In the genomic region with DNA sequence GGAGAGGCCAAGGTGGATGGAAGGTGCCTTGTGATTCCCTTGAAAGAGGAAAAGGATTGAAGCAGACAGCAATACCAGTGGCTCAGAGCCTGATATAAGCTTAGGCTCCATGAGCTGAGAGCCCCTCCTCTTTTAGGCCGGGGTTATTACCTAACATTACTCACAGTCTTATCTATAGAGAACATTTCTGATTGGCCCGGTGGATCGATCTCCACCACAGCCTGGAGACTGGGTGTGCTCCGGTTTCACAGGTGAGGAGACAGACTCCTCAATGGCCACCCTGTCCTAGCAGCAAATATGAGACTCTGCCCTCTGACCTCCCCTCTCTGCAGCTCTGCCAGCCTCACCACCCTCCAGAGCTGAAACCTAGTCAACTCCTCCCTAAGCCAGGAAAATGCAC, we compare ENCODE assay signal across 25 mouse cellular contexts. TPM values are rescaled to one million over a fixed set of nuclear protein-coding genes. Genes with fewer than 3 reads are reported as not detected.
DNase-seq lines count a peak whose midpoint lies in the region; ATAC-seq and TF ChIP-seq lines count a peak whose summit lies in the region.
"Had no signal": no experiment of that assay in that cellular context is flagged by ENCODE, and none has a peak within 500 bp of the region (broad histone marks: within the 10 kb centered on the region; RNA-seq: fewer than 3 reads in every experiment).

No protein-coding gene starts in this region.

- H3K9me3 ChIP-seq in intestine, embryonic 14.5 days (ENCODE audit: control insufficient read depth, low read length), result no peaks in the 10 kb centered on the region
- H3K9me3 ChIP-seq in intestine, postnatal 0 days (ENCODE audit: control insufficient read depth), result no peaks in the 10 kb centered on the region
- H3K9me3 ChIP-seq in liver, embryonic 13.5 days (replicated peaks), result no peaks in the 10 kb centered on the region
- H3K9me3 ChIP-seq in liver, embryonic 12.5 days (replicated peaks), result no peaks in the 10 kb centered on the region
- no peaks in the 10 kb centered on the region for H3K9me3 ChIP-seq in stomach, embryonic 14.5 days (ENCODE audit: control insufficient read depth, low read depth, low read length)
- H3K9me3 ChIP-seq: embryonic facial prominence, embryonic 15.5 days; forebrain, embryonic 10.5 days; heart, embryonic 12.5 days; hindbrain, embryonic 10.5 days had no signal

- whole genome bisulfite sequencing in intestine, embryonic 14.5 days, result 63% methylated on average over 4 of the region's 4 CpGs
- WGBS in intestine, postnatal 0 days, result 31% methylated on average over 4 of the region's 4 CpGs
- 30% methylated on average over 4 of the region's 4 CpGs for WGBS in liver, embryonic 13.5 days (ENCODE audit: insufficient replicate concordance)
- 31% methylated on average over 4 of the region's 4 CpGs for WGBS in liver, embryonic 12.5 days (ENCODE audit: insufficient replicate concordance)
- WGBS in stomach, embryonic 14.5 days, result 30% methylated on average over 4 of the region's 4 CpGs

- no peak for TF ChIP-seq CTCF in intestine, postnatal 0 days (IDR thresholded peaks at IDR 0.05; ENCODE audit: low read depth)

- H3K36me3 ChIP-seq in intestine, embryonic 14.5 days (ENCODE audit: control insufficient read depth, insufficient read depth, low read length), result no peaks in the 10 kb centered on the region
- H3K36me3 ChIP-seq in intestine, postnatal 0 days (ENCODE audit: control insufficient read depth, insufficient read depth), result no peaks in the 10 kb centered on the region
- H3K36me3 ChIP-seq in liver, embryonic 13.5 days, result no peaks in the 10 kb centered on the region
- H3K36me3 ChIP-seq in liver, embryonic 12.5 days, result no peaks in the 10 kb centered on the region
- no peaks in the 10 kb centered on the region for H3K36me3 ChIP-seq in stomach, embryonic 14.5 days (ENCODE audit: control insufficient read depth, insufficient read depth, low read length)
- H3K36me3 ChIP-seq: embryonic facial prominence, embryonic 15.5 days; forebrain, embryonic 10.5 days; heart, embryonic 12.5 days; hindbrain, embryonic 10.5 days had no signal

- H3K4me2 ChIP-seq in intestine, embryonic 14.5 days (ENCODE audit: low read length), result no peak overlapping the region
- no peak overlapping the region for H3K4me2 ChIP-seq in intestine, postnatal 0 days (replicated peaks; ENCODE audit: low read depth)
- no peak overlapping the region for H3K4me2 ChIP-seq in liver, embryonic 13.5 days
- H3K4me2 ChIP-seq in liver, embryonic 12.5 days, result no peak overlapping the region
- H3K4me2 ChIP-seq in stomach, embryonic 14.5 days (replicated peaks; ENCODE audit: low read depth, low read length), result no peak overlapping the region
- H3K4me2 ChIP-seq: embryonic facial prominence, embryonic 15.5 days; heart, embryonic 12.5 days; hindbrain, embryonic 14.5 days had no signal

- no peak overlapping the region for H3K4me3 ChIP-seq in intestine, embryonic 14.5 days (ENCODE audit: low read depth, low read length)
- no peak overlapping the region for H3K4me3 ChIP-seq in intestine, postnatal 0 days (ENCODE audit: low read depth, low read length)
- H3K4me3 ChIP-seq in liver, embryonic 13.5 days (replicated peaks), result no peak overlapping the region
- H3K4me3 ChIP-seq in liver, embryonic 12.5 days, result no peak overlapping the region
- H3K4me3 ChIP-seq in stomach, embryonic 14.5 days (ENCODE audit: low read depth, low read length), result no peak overlapping the region
- H3K4me3 ChIP-seq: embryonic facial prominence, embryonic 15.5 days; erythroblast, embryonic 14.5 days; forebrain, embryonic 10.5 days; gastrocnemius, adult 2 months; heart, embryonic 12.5 days; hindbrain, embryonic 10.5 days had no signal

- peaks cover 48% of the 10 kb centered on the region for H3K27me3 ChIP-seq in intestine, embryonic 14.5 days (replicated peaks; ENCODE audit: control insufficient read depth, insufficient read depth, low read length)
- H3K27me3 ChIP-seq in intestine, postnatal 0 days (replicated peaks; ENCODE audit: control insufficient read depth, insufficient read depth, low read length), result peaks cover 42% of the 10 kb centered on the region
- H3K27me3 ChIP-seq in liver, embryonic 13.5 days, result peaks cover 52% of the 10 kb centered on the region
- peaks cover 54% of the 10 kb centered on the region for H3K27me3 ChIP-seq in liver, embryonic 12.5 days (replicated peaks)
- H3K27me3 ChIP-seq in stomach, embryonic 14.5 days (ENCODE audit: control insufficient read depth, insufficient read depth, low read length), result peaks cover 33% of the 10 kb centered on the region

- ATAC-seq in intestine, embryonic 14.5 days (replicated peaks; ENCODE audit: low FRiP score, low TSS enrichment, low read depth), result peak; percentile 85
- ATAC-seq in intestine, postnatal 0 days, result no peak
- ATAC-seq in liver, embryonic 13.5 days (ENCODE audit: low read depth), result peak; percentile 26; the same call in 1 of the 2 replicates
- no peak for ATAC-seq in liver, embryonic 12.5 days
- peak; percentile 50; the same call in 1 of the 2 replicates for ATAC-seq in stomach, embryonic 14.5 days (ENCODE audit: insufficient number of reproducible peaks, insufficient read depth, low FRiP score, low read depth)
- ATAC-seq: forebrain, embryonic 14.5 days had no signal

- H3K4me1 ChIP-seq in intestine, embryonic 14.5 days (replicated peaks; ENCODE audit: control insufficient read depth, insufficient read depth, low read length), result peaks cover 16% of the 10 kb centered on the region
- no peaks in the 10 kb centered on the region for H3K4me1 ChIP-seq in intestine, postnatal 0 days (replicated peaks; ENCODE audit: control insufficient read depth, insufficient read depth, low read length)
- peaks cover 7% of the 10 kb centered on the region for H3K4me1 ChIP-seq in liver, embryonic 13.5 days (replicated peaks)
- H3K4me1 ChIP-seq in liver, embryonic 12.5 days, result 0 out of 2 replicates have a peak, but pooled peaks cover 6% of the 10 kb centered on the region
- H3K4me1 ChIP-seq in stomach, embryonic 14.5 days (ENCODE audit: control insufficient read depth, insufficient read depth, low read length), result peaks cover 15% of the 10 kb centered on the region; the same call in 1 of the 2 replicates

- H3K27ac ChIP-seq in intestine, embryonic 14.5 days (ENCODE audit: low read depth), result no peak overlapping the region
- no peak overlapping the region for H3K27ac ChIP-seq in intestine, postnatal 0 days (ENCODE audit: low read depth, low read length)
- H3K27ac ChIP-seq in liver, embryonic 13.5 days, result no peak overlapping the region
- H3K27ac ChIP-seq in liver, embryonic 12.5 days, result no peak overlapping the region
- no peak overlapping the region for H3K27ac ChIP-seq in stomach, embryonic 14.5 days (ENCODE audit: low read length)
- H3K27ac ChIP-seq: embryonic facial prominence, embryonic 15.5 days; forebrain, embryonic 10.5 days; gastrocnemius, adult 2 months; hindbrain, embryonic 10.5 days; hindbrain, embryonic 14.5 days had no signal

- DNase-seq in intestine, embryonic 14.5 days (ENCODE audit: low spot score), result no peak
- no peak for DNase-seq in liver, embryonic 13.5 days
- DNase-seq in adrenal gland, postnatal 10 days, result no peak
- DNase-seq in spleen, adult 12 weeks (ENCODE audit: low spot score), result no peak
- DNase-seq: adrenal gland, adult 2 months; adrenal gland, postnatal 36 days; cerebellum, adult 2 months; cerebellum, postnatal 10 days; embryo, embryonic 11 days; gastrocnemius, adult 2 months; gastrocnemius, postnatal 25 days had no signal

- H3K9ac ChIP-seq in intestine, embryonic 14.5 days (ENCODE audit: low read length), result no peak overlapping the region
- no peak overlapping the region for H3K9ac ChIP-seq in intestine, postnatal 0 days (ENCODE audit: low read depth, low read length)
- H3K9ac ChIP-seq in liver, embryonic 13.5 days, result no peak overlapping the region
- no peak overlapping the region for H3K9ac ChIP-seq in liver, embryonic 12.5 days
- no peak overlapping the region for H3K9ac ChIP-seq in stomach, embryonic 14.5 days (replicated peaks; ENCODE audit: low read depth, low read length)
- H3K9ac ChIP-seq: embryonic facial prominence, embryonic 15.5 days; heart, embryonic 12.5 days; hindbrain, embryonic 14.5 days had no signal

RNA-seq across cellular contexts. Expression of gene Rasgrf1, which starts 3.4 kb away (rescaled TPM):
- 0.35 TPM in 1 of 2 replicates, not detected in the other for polyA plus RNA-seq in intestine, embryonic 14.5 days (2014; fragmentation: Nextera tagmentation; extraction: Ambion mirVana)
- 0.13 TPM in 1 of 2 replicates, not detected in the other for polyA plus RNA-seq in intestine, postnatal 0 days (2015; fragmentation: Nextera tagmentation; extraction: Ambion mirVana)
- not detected in 2 replicates for polyA plus RNA-seq in liver, embryonic 13.5 days (2015; fragmentation: Nextera tagmentation; extraction: Ambion mirVana)
- 0.14 TPM in 1 of 2 replicates, not detected in the other for polyA plus RNA-seq in liver, embryonic 12.5 days (2016; fragmentation: Nextera tagmentation; extraction: Ambion mirVana)
- polyA plus RNA-seq in stomach, embryonic 14.5 days (2014; fragmentation: Nextera tagmentation; extraction: Ambion mirVana), result 0.46 and 0.59 TPM in 2 replicates
- 1 to 10 TPM; 1.9 TPM for total RNA-seq in adrenal gland, postnatal 10 days (2021)
- total RNA-seq: CH12.LX; common myeloid progenitor, adult 5-6 weeks; gastrocnemius, adult 2 months; gastrocnemius, postnatal 25 days; granulocyte monocyte progenitor cell, adult 5-6 weeks had no signal
- polyA plus RNA-seq: embryonic facial prominence, embryonic 11.5 days; erythroblast, embryonic 14.5 days; forebrain, embryonic 10.5 days had no signal

Comparison
In these comparisons a context has a peak if more than half of its experiments do, and no peak if none do; other contexts are left out.
1. ATAC-seq: peak in intestine, embryonic 14.5 days (single experiment), liver, embryonic 13.5 days (single experiment) and stomach, embryonic 14.5 days (single experiment); none in intestine, postnatal 0 days (single experiment) and liver, embryonic 12.5 days (single experiment).